Mouse (Mus musculus) lung, postnatal 0 days (tissue): ENCODE results near the gene Rasl10b. TPM values are rescaled to one million over a fixed set of nuclear protein-coding genes. Genes with fewer than 3 reads are reported as not detected.

Experiments used
- ATAC-seq: fragments of 200-750 bp; cut with Nextera tagmentation; 2 replicates; pipeline ENCODE4 v1.8.0; 2017; ENCODE audit warnings: moderate library complexity
- DNase-seq: peaks from one replicate; pipeline ENCODE4 v3.0.0-alpha.2; 2016; ENCODE audit warnings: low spot score
- H3K27ac ChIP-seq: fragments of 300-500 bp; sonication (generic); 2 replicates; pipeline ENCODE4 v1.5.1; 2014; ENCODE audit warnings: antibody characterized with exemption, mild to moderate bottlenecking, low read length, mixed read lengths
- H3K27me3 ChIP-seq: fragments of 300-500 bp; sonication (generic); replicated peaks from 2 replicates; pipeline ENCODE4 v1.6.1; 2014; ENCODE audit warnings: low read length, mixed read lengths; ENCODE audit not compliant: insufficient read depth
- H3K36me3 ChIP-seq: fragments of 300-500 bp; sonication (generic); 2 replicates; pipeline ENCODE4 v1.6.1; 2014; ENCODE audit warnings: low read length, mixed read lengths; ENCODE audit not compliant: insufficient read depth
- H3K4me1 ChIP-seq: fragments of 300-500 bp; sonication (generic); 2 replicates; pipeline ENCODE4 v1.6.1; 2014; ENCODE audit warnings: antibody characterized with exemption, low read depth, low read length, mixed read lengths; ENCODE audit not compliant: insufficient read depth
- H3K4me2 ChIP-seq: fragments of 300-500 bp; sonication (generic); replicated peaks from 2 replicates; pipeline ENCODE4 v1.6.1; 2014; ENCODE audit warnings: low read depth, mild to moderate bottlenecking, low read length, moderate library complexity, mixed read lengths
- H3K4me3 ChIP-seq: fragments of 300-500 bp; sonication (generic); 2 replicates; pipeline ENCODE4 v1.5.1; 2014; ENCODE audit warnings: low read depth, low read length
- H3K9ac ChIP-seq: fragments of 300-500 bp; sonication (generic); replicated peaks from 2 replicates; pipeline ENCODE4 v1.6.1; 2014; ENCODE audit warnings: low read depth, mild to moderate bottlenecking
- H3K9me3 ChIP-seq: fragments of 300-500 bp; sonication (generic); 2 replicates; pipeline ENCODE4 v1.6.1; 2016; ENCODE audit warnings: low read length, mixed read lengths
- CTCF ChIP-seq: IDR thresholded peaks from 2 replicates; pipeline ENCODE4 v1.5.1; 2016; ENCODE audit warnings: antibody characterized with exemption, mild to moderate bottlenecking
- EP300 ChIP-seq: IDR thresholded peaks from 2 replicates; pipeline ENCODE4 v1.6.1; 2016; ENCODE audit warnings: antibody characterized with exemption, mild to moderate bottlenecking, control low read depth
- WGBS: fragments of 180-500 bp; shearing (Covaris S2); extraction: QIAGEN DNeasy Blood & Tissue Kit; methylation state at CpG from one replicate; pipeline ENCODE4 v1.1.7; 2014; 5-methylcytosine and 5-hydroxymethylcytosine counted together
- polyA plus RNA-seq: library from polyadenylated mRNA; unstranded; fragments of >200 nt; fragmentation: Nextera tagmentation; extraction: Ambion mirVana; gene quantifications from 2 replicates; pipeline ENCODE4 v1.2.1, GENCODE M21; 2015

Rasl10b gene
- polyA plus RNA-seq, 1 experiment from 2014 or later: 0.80 TPM

- peak; percentile 59 for DNase-seq
Observed at GRCm38 (mm10) chr11:83465976-83466375, 57.0 kb downstream of the Rasl10b start.

DNA sequence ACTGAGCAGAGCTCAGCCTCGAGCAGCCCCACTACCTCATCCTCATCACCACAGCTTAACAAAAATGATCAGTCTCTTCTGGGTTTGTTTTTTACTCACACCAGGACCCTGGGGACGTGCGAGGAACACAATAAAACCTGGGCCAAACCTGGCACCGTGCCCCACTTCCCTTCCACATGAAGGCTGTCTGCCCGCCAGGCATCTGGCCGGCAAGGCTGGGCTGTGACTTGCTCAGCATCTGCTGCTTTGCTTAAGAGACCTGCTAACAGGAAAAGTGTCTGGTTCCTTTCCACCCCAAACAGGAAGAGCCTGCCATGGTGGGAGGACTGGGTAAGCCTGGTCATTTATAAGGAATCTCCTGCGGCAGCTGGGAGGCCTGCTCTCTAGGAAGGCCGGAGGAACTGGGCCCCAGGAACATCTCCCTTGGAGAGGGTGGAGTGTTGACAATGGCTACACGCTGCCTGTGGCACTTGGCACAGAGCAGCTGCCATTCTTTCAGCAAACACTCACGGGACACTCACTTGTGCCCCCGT is 58.2 kb downstream of the Rasl10b start:
- WGBS: 17% methylated on average over 11 of the region's 11 CpGs
- Histone ChIP-seq H3K27me3 (0 out of 2 replicates have a peak, but pooled peaks cover 4% of the 10 kb centered on the region), H3K9me3 (no peaks in the 10 kb centered on the region), H3K4me2 (no peak overlapping the region), H3K4me3 (no peak overlapping the region), H3K27ac (no peak overlapping the region; the same call in 1 of the 2 replicates), H3K9ac (no peak overlapping the region), H3K36me3 (no peaks in the 10 kb centered on the region), H3K4me1 (peaks cover 6% of the 10 kb centered on the region; the same call in 1 of the 2 replicates)
- TF ChIP-seq CTCF (peak; percentile 24; the same call in 1 of the 2 replicates), EP300 (peak; percentile 85)
- ATAC-seq (peak; percentile 90), DNase-seq (peak; percentile 80)

More at GRCm38 (mm10) chr11:83465976-83466375, 57.0 kb downstream of the Rasl10b start:
- no peaks in the 10 kb centered on the region for H3K9me3 ChIP-seq
- TF ChIP-seq EP300: no peak; the same call in 1 of the 2 replicates
- 0 out of 2 replicates have a peak, but pooled peaks cover 4% of the 10 kb centered on the region for H3K27me3 ChIP-seq
- peak overlapping the region; percentile 22; the same call in 1 of the 2 replicates for H3K27ac ChIP-seq
- H3K4me2 ChIP-seq: no peak overlapping the region
- 9% methylated on average over 2 of the region's 2 CpGs for WGBS
- ATAC-seq: peak; percentile 47
- H3K4me3 ChIP-seq: no peak overlapping the region
- H3K36me3 ChIP-seq: no peaks in the 10 kb centered on the region
- H3K4me1 ChIP-seq: peaks cover 6% of the 10 kb centered on the region; the same call in 1 of the 2 replicates
- no peak overlapping the region for H3K9ac ChIP-seq

- Histone ChIP-seq H3K27me3 (0 out of 2 replicates have a peak, but pooled peaks cover 3% of the 10 kb centered on the region), H3K4me2 (no peak overlapping the region), H3K9ac (no peak overlapping the region), H3K36me3 (no peaks in the 10 kb centered on the region), H3K9me3 (no peaks in the 10 kb centered on the region), H3K27ac (no peak overlapping the region), H3K4me1 (peaks cover 6% of the 10 kb centered on the region; the same call in 1 of the 2 replicates), H3K4me3 (no peak overlapping the region)
- DNase-seq (no peak), ATAC-seq (no peak)
- TF ChIP-seq EP300: no peak
- no peak for TF ChIP-seq CTCF
- 91% methylated on average over 3 of the region's 3 CpGs for WGBS
Observed at GRCm38 (mm10) chr11:83468765-83469164, 59.8 kb downstream of the Rasl10b start.

Other genes with a start within 250 kb of the Rasl10b start
- 0.44 and 0.71 TPM in 2 replicates for gene Slfn4, start 234.0 kb upstream of the Rasl10b start, polyA plus RNA-seq
- gene Slfn3, start 217.8 kb upstream of the Rasl10b start, polyA plus RNA-seq: 1.4 and 1.5 TPM in 2 replicates
- gene Slfn14, start 122.4 kb upstream of the Rasl10b start, polyA plus RNA-seq: 0.75 and 1.3 TPM in 2 replicates
- 26.5 and 30.9 TPM in 2 replicates for gene Ap2b1, start 110.1 kb upstream of the Rasl10b start, polyA plus RNA-seq
- 9.0 and 9.5 TPM in 2 replicates for gene Pex12, start 106.6 kb upstream of the Rasl10b start, polyA plus RNA-seq
- 1.8 and 2.2 TPM in 2 replicates for gene Gas2l2, start 20.3 kb downstream of the Rasl10b start, polyA plus RNA-seq
- gene 1700020L24Rik, start 28.5 kb downstream of the Rasl10b start, polyA plus RNA-seq: 0.23 and 0.54 TPM in 2 replicates
- gene Mmp28, start 53.9 kb downstream of the Rasl10b start, polyA plus RNA-seq: 4.2 and 5.1 TPM in 2 replicates
- 3.2 and 4.4 TPM in 2 replicates for gene Taf15, start 63.9 kb downstream of the Rasl10b start, polyA plus RNA-seq
- not detected in 2 replicates for gene Heatr9, start 113.0 kb downstream of the Rasl10b start, polyA plus RNA-seq
- gene Ccl5, start 121.4 kb downstream of the Rasl10b start, polyA plus RNA-seq: 3.3 and 5.9 TPM in 2 replicates
- 29.8 and 36.6 TPM in 2 replicates for gene Ccl9, start 169.5 kb downstream of the Rasl10b start, polyA plus RNA-seq
- gene Ccl6, start 183.9 kb downstream of the Rasl10b start, polyA plus RNA-seq: 413 and 421 TPM in 2 replicates
- not detected in 2 replicates for gene Rpl9-ps1, start 236.5 kb downstream of the Rasl10b start, polyA plus RNA-seq
- gene Ccl3, start 240.2 kb downstream of the Rasl10b start, polyA plus RNA-seq: 3.6 and 11.2 TPM in 2 replicates